ENCODE assay signal across 8 mouse cellular contexts in genomic region chr7:45182606-45183005, GRCm38 (mm10). TPM values are rescaled to one million over a fixed set of nuclear protein-coding genes. Genes with fewer than 3 reads are reported as not detected.
A peak's percentile ranks its signal among the peaks of the same experiment; 100 is the strongest.
DNase-seq lines count a peak whose midpoint lies in the region; ATAC-seq and TF ChIP-seq lines count a peak whose summit lies in the region.

No protein-coding gene starts in this region.

- ATAC-seq in kidney, embryonic 16.5 days (ENCODE audit: low FRiP score, low TSS enrichment) = peak; percentile 69; the same call in 1 of the 2 replicates
- no peak for ATAC-seq in neural tube, embryonic 12.5 days (ENCODE audit: low FRiP score, low read depth)

- DNase-seq in layer of hippocampus, adult 2 months (ENCODE audit: low spot score in 2 of 2) = no peak
- DNase-seq in layer of hippocampus, postnatal 10 days (ENCODE audit: low spot score in 2 of 2) = no peak
- no peak for DNase-seq in right cerebral cortex, postnatal 4 days
- no peak for DNase-seq in layer of hippocampus, postnatal 25 days (ENCODE audit: extremely low spot score in 1 of 2, low spot score in 1 of 2)
- no peak for DNase-seq in urinary bladder, postnatal 10 days (ENCODE audit: low spot score)

- H3K4me3 ChIP-seq in layer of hippocampus, adult 2 months = peak overlapping the region; percentile 50
- peak overlapping the region; percentile 53 for H3K4me3 ChIP-seq in erythroblast, embryonic 14.5 days (replicated peaks)
- H3K4me3 ChIP-seq in kidney, embryonic 16.5 days (ENCODE audit: low read length) = peak overlapping the region; percentile 38
- peak overlapping the region; percentile 18 for H3K4me3 ChIP-seq in neural tube, embryonic 12.5 days

- TF ChIP-seq CTCF in layer of hippocampus, adult 2 months (conservative IDR thresholded peaks at IDR 0.05) = no peak; the same call in 1 of the 2 replicates

- peaks cover 97% of the 10 kb centered on the region for H3K27me3 ChIP-seq in erythroblast, embryonic 14.5 days (ENCODE audit: control insufficient read depth)
- peaks cover 85% of the 10 kb centered on the region for H3K27me3 ChIP-seq in kidney, embryonic 16.5 days (ENCODE audit: insufficient read depth, low read length)
- peaks cover 93% of the 10 kb centered on the region for H3K27me3 ChIP-seq in neural tube, embryonic 12.5 days (replicated peaks)

- H3K36me3 ChIP-seq in erythroblast, embryonic 14.5 days (ENCODE audit: control insufficient read depth) = no peaks in the 10 kb centered on the region
- H3K36me3 ChIP-seq in kidney, embryonic 16.5 days (ENCODE audit: insufficient read depth, low read length) = no peaks in the 10 kb centered on the region
- no peaks in the 10 kb centered on the region for H3K36me3 ChIP-seq in neural tube, embryonic 12.5 days

- peak overlapping the region; percentile 53 for H3K4me2 ChIP-seq in kidney, embryonic 16.5 days (replicated peaks; ENCODE audit: low read depth, low read length)
- peak overlapping the region; percentile 54 for H3K4me2 ChIP-seq in neural tube, embryonic 12.5 days (replicated peaks)

- H3K9ac ChIP-seq in kidney, embryonic 16.5 days (replicated peaks; ENCODE audit: low read length) = peak overlapping the region; percentile 37
- H3K9ac ChIP-seq in neural tube, embryonic 12.5 days = 0 out of 2 replicates have a peak overlapping the region, but pooled peaks have one; percentile 29

- H3K9me3 ChIP-seq in erythroblast, embryonic 14.5 days (ENCODE audit: control insufficient read depth, low read length) = no peaks in the 10 kb centered on the region
- H3K9me3 ChIP-seq in kidney, embryonic 16.5 days (ENCODE audit: low read length) = no peaks in the 10 kb centered on the region
- 0 out of 2 replicates have a peak, but pooled peaks cover 4% of the 10 kb centered on the region for H3K9me3 ChIP-seq in neural tube, embryonic 12.5 days

- H3K27ac ChIP-seq in layer of hippocampus, adult 2 months = peak overlapping the region; percentile 58
- peak overlapping the region; percentile 36; the same call in 1 of the 2 replicates for H3K27ac ChIP-seq in kidney, embryonic 16.5 days (ENCODE audit: low read length)
- H3K27ac ChIP-seq in neural tube, embryonic 12.5 days = no peak overlapping the region

- WGBS in kidney, embryonic 16.5 days = 7% methylated on average over 11 of the region's 11 CpGs
- whole genome bisulfite sequencing in neural tube, embryonic 12.5 days = 18% methylated on average over 11 of the region's 11 CpGs

- peaks cover 21% of the 10 kb centered on the region for H3K4me1 ChIP-seq in erythroblast, embryonic 14.5 days (ENCODE audit: control insufficient read depth)
- H3K4me1 ChIP-seq in kidney, embryonic 16.5 days (ENCODE audit: insufficient read depth, low read length) = peaks cover 13% of the 10 kb centered on the region
- H3K4me1 ChIP-seq in neural tube, embryonic 12.5 days = peaks cover 15% of the 10 kb centered on the region

RNA-seq across cellular contexts. Expression of gene Pth2, which starts 1.8 kb away (rescaled TPM):
- total RNA-seq in layer of hippocampus, adult 2 months (2021) = not detected
- total RNA-seq in layer of hippocampus, postnatal 10 days (2021) = not detected
- polyA plus RNA-seq in erythroblast, embryonic 14.5 days (2012) = not detected in 2 replicates
- polyA plus RNA-seq in kidney, embryonic 16.5 days (2015; fragmentation: Nextera tagmentation; extraction: Ambion mirVana) = not detected in 2 replicates
- not detected in 2 replicates for polyA plus RNA-seq in neural tube, embryonic 12.5 days (2016; fragmentation: Nextera tagmentation; extraction: Ambion mirVana)
- not detected for total RNA-seq in layer of hippocampus, postnatal 25 days (2021)

RNA-seq across cellular contexts. Expression of gene Gfy, which starts 3.2 kb away (rescaled TPM):
- total RNA-seq in layer of hippocampus, adult 2 months (2021) = under 1 TPM in 1 of 2 experiments, not detected in 1; 0.20 TPM
- under 1 TPM; 0.18 to 0.43 TPM for total RNA-seq in layer of hippocampus, postnatal 10 days (2021)
- polyA plus RNA-seq in erythroblast, embryonic 14.5 days (2012) = not detected in 2 replicates
- not detected in 2 replicates for polyA plus RNA-seq in kidney, embryonic 16.5 days (2015; fragmentation: Nextera tagmentation; extraction: Ambion mirVana)
- polyA plus RNA-seq in neural tube, embryonic 12.5 days (2016; fragmentation: Nextera tagmentation; extraction: Ambion mirVana) = not detected in 2 replicates
- under 1 TPM in 1 of 2 experiments, not detected in 1; 0.26 TPM for total RNA-seq in layer of hippocampus, postnatal 25 days (2021)

RNA-seq across cellular contexts. Expression of gene Slc17a7, which starts 18.9 kb away (rescaled TPM):
- 1,000 to 10,000 TPM; 1,342 to 1,423 TPM for total RNA-seq in layer of hippocampus, adult 2 months (2021)
- total RNA-seq in layer of hippocampus, postnatal 10 days (2021) = 1,000 to 10,000 TPM; 1,094 to 1,136 TPM
- 0.02 TPM in 1 of 2 replicates, not detected in the other for polyA plus RNA-seq in erythroblast, embryonic 14.5 days (2012)
- polyA plus RNA-seq in kidney, embryonic 16.5 days (2015; fragmentation: Nextera tagmentation; extraction: Ambion mirVana) = 0.19 and 0.42 TPM in 2 replicates
- polyA plus RNA-seq in neural tube, embryonic 12.5 days (2016; fragmentation: Nextera tagmentation; extraction: Ambion mirVana) = 2.0 and 2.6 TPM in 2 replicates
- total RNA-seq in layer of hippocampus, postnatal 25 days (2021) = 1,000 to 10,000 TPM; 1,494 to 1,551 TPM

RNA-seq across cellular contexts. Expression of gene Ccdc155, which starts 22.1 kb away (rescaled TPM):
- 1 to 10 TPM; 3.5 to 3.9 TPM for total RNA-seq in layer of hippocampus, adult 2 months (2021)
- 1 to 10 TPM; 2.2 to 2.9 TPM for total RNA-seq in layer of hippocampus, postnatal 10 days (2021)
- polyA plus RNA-seq in erythroblast, embryonic 14.5 days (2012) = 0.05 TPM in 1 of 2 replicates, not detected in the other
- 0.85 and 0.86 TPM in 2 replicates for polyA plus RNA-seq in kidney, embryonic 16.5 days (2015; fragmentation: Nextera tagmentation; extraction: Ambion mirVana)
- 0.42 and 0.74 TPM in 2 replicates for polyA plus RNA-seq in neural tube, embryonic 12.5 days (2016; fragmentation: Nextera tagmentation; extraction: Ambion mirVana)
- total RNA-seq in layer of hippocampus, postnatal 25 days (2021) = 1 to 10 TPM; 2.4 to 2.9 TPM

RNA-seq across cellular contexts. Expression of gene Aldh16a1, which starts 28.2 kb away (rescaled TPM):
- total RNA-seq in layer of hippocampus, adult 2 months (2021) = 10 to 100 TPM; 13.2 to 13.3 TPM
- 10 to 100 TPM; 12.2 to 17.3 TPM for total RNA-seq in layer of hippocampus, postnatal 10 days (2021)
- 13.5 and 16.3 TPM in 2 replicates for polyA plus RNA-seq in erythroblast, embryonic 14.5 days (2012)
- 81.2 and 88.6 TPM in 2 replicates for polyA plus RNA-seq in kidney, embryonic 16.5 days (2015; fragmentation: Nextera tagmentation; extraction: Ambion mirVana)
- 37.8 and 42.4 TPM in 2 replicates for polyA plus RNA-seq in neural tube, embryonic 12.5 days (2016; fragmentation: Nextera tagmentation; extraction: Ambion mirVana)
- total RNA-seq in layer of hippocampus, postnatal 25 days (2021) = 10 to 100 TPM; 10.9 to 13.6 TPM
